Mouse (Mus musculus) hindbrain, embryonic 13.5 days (tissue): ENCODE data around the gene Rsph6a. TPM values are rescaled to one million over a fixed set of nuclear protein-coding genes. Genes with fewer than 3 reads are reported as not detected.
A peak's percentile ranks its signal among the peaks of the same experiment; 100 is the strongest.

ENCODE experiments used
- ATAC-seq: fragments of 200-750 bp; cut with Nextera tagmentation; 2 replicates; pipeline ENCODE4 v1.8.0; 2017; ENCODE audit warnings: moderate TSS enrichment; ENCODE audit not compliant: low FRiP score
- H3K27ac ChIP-seq: fragments of 300-500 bp; sonication (generic); 2 replicates; pipeline ENCODE4 v1.5.1; 2015; ENCODE audit warnings: inconsistent platforms, mild to moderate bottlenecking, moderate library complexity
- H3K27me3 ChIP-seq: fragments of 300-500 bp; sonication (generic); 2 replicates; pipeline ENCODE4 v1.6.1; 2015; ENCODE audit warnings: mild to moderate bottlenecking, inconsistent platforms
- H3K36me3 ChIP-seq: fragments of 300-500 bp; sonication (generic); 2 replicates; pipeline ENCODE4 v1.6.1; 2015; ENCODE audit warnings: mild to moderate bottlenecking, inconsistent platforms
- H3K4me1 ChIP-seq: fragments of 300-500 bp; sonication (generic); replicated peaks from 2 replicates; pipeline ENCODE4 v1.6.1; 2015; ENCODE audit warnings: inconsistent platforms
- H3K4me2 ChIP-seq: fragments of 300-500 bp; sonication (generic); 2 replicates; pipeline ENCODE4 v1.6.1; 2015; ENCODE audit warnings: inconsistent platforms, mild to moderate bottlenecking, moderate library complexity
- H3K4me3 ChIP-seq: fragments of 300-500 bp; sonication (generic); 2 replicates; pipeline ENCODE4 v1.5.1; 2015; ENCODE audit warnings: mild to moderate bottlenecking, inconsistent platforms
- H3K9ac ChIP-seq: fragments of 300-500 bp; sonication (generic); 2 replicates; pipeline ENCODE4 v1.6.1; 2015; ENCODE audit warnings: mild to moderate bottlenecking, inconsistent platforms
- H3K9me3 ChIP-seq: fragments of 300-500 bp; sonication (generic); 2 replicates; pipeline ENCODE4 v1.6.1; 2016; ENCODE audit warnings: inconsistent platforms
- WGBS: fragments of 180-500 bp; shearing (Covaris S2); methylation state at CpG from one replicate; pipeline ENCODE4 v1.1.7; 2015; 5-methylcytosine and 5-hydroxymethylcytosine counted together
- polyA plus RNA-seq: library from polyadenylated mRNA; unstranded; fragments of >200 nt; fragmentation: Nextera tagmentation; extraction: Ambion mirVana; gene quantifications from 2 replicates; pipeline ENCODE4 v1.2.1, GENCODE M21; 2015

The Rsph6a gene
- polyA plus RNA-seq, 1 experiment from 2014 or later = not detected

DNA sequence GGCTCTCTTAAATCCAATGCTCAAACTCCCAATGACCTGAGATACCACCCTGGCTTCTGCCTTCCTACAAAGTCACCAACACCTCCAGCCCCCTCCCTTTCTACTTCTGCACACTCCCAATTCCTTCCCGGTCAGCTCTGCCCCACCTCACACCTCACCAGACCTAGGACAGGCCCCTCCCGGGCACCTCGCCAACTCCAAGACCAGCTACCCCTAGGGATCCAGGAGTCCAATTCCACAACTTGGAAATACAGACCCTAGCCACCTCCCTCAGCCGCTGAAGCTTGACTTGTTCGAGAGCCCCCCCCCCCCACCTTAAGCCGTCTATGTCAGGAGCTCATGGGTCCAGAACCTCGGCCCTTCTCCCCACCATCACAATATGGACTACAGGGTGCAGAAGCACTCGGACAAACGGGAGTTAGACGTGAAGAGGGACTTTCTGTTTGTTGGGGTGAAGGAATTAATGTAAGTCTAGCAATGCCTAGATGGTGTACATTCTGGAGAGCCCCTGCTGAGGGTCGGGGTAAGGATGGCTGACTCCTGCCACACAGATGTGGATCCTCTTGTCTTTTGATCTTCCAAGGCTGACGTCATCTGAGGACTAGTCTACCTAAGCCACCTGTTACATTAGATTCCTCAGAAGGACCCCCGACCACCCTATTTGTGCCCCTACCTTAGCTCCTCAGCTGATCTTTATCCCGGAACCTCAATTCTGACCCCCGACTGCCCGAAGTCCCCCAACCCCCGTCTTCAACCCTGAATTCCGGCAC is 32.1 kb upstream of the Rsph6a start:
- WGBS = 66% methylated on average over 18 of the region's 18 CpGs

DNA sequence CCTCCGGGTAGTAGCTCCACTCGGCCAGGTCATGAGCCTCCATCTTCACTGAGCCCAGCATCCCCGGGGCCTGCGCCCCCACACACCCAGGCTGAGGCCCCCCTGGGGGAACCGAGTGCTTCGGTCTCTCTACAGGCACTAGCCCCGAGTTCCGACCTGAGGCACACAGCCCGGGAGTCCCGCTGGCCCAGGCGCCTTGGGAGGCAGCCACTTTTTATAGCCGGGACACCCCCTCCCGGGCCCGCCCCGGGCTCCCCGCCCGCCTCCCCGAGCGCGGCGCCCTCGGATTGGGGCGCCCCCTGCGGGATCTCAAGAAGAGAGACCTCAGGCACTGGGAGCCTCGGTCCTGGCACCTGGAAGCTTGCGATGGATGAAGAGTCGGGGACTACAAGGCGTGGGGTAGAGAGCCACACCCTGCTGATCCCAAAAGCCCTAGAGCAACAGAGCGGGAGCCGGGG is 31.1 kb upstream of the Rsph6a start, which contains the start of gene Foxa3:
TSS of gene Foxa3 (minus strand) at position 182 of the 458 bp plus-strand sequence.
- Histone ChIP-seq H3K27me3 (peaks cover 41% of the 10 kb centered on the region), H3K9me3 (no peaks in the 10 kb centered on the region), H3K36me3 (no peaks in the 10 kb centered on the region), H3K4me2 (peak within 1 kb of the TSS; percentile 89), H3K9ac (peak within 1 kb of the TSS; percentile 94), H3K4me1 (peaks cover 19% of the 10 kb centered on the region), H3K27ac (peak within 1 kb of the TSS; percentile 74), H3K4me3 (peak within 1 kb of the TSS; percentile 92)
- 3% methylated on average over 30 of the region's 30 CpGs for WGBS
- peak; percentile 26 for ATAC-seq

More for the DNA sequence above, 32.1 kb upstream of the Rsph6a start:
- Histone ChIP-seq H3K4me2 (no peak overlapping the region), H3K4me3 (no peak overlapping the region), H3K4me1 (peaks cover 19% of the 10 kb centered on the region), H3K9ac (no peak overlapping the region), H3K9me3 (no peaks in the 10 kb centered on the region), H3K27ac (no peak overlapping the region), H3K36me3 (no peaks in the 10 kb centered on the region), H3K27me3 (peaks cover 41% of the 10 kb centered on the region)
- no peak for ATAC-seq

DNA sequence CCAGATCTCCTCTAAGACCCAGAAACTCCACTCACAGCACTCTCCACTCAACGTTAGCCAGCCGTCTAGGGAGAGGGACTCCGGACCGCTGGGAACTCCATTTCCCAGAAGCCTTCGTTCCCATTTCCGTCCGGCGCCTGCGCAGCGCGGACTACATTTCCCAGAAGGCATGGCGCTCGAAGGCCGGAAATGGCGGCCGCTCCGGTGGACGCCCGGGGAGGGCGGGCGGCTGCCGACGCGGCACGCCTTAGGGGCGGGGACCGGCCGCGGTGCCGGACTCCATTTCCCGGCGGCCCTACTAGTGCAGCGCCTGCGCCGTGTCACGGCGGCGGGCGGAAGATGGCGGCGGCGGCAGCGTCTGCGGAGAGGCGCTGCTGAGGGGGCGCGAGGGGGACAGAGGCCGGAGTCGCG is 30.4 kb upstream of the Rsph6a start, which contains the start of gene Sympk:
TSS of gene Sympk (plus strand) at position 282 of the 411 bp plus-strand sequence.
- H3K9me3 ChIP-seq = no peaks in the 10 kb centered on the region
- H3K4me2 ChIP-seq = peak within 1 kb of the TSS; percentile 89
- peak within 1 kb of the TSS; percentile 92 for H3K4me3 ChIP-seq
- ATAC-seq = peak; percentile 95
- peak within 1 kb of the TSS; percentile 94 for H3K9ac ChIP-seq
- peaks cover 41% of the 10 kb centered on the region for H3K27me3 ChIP-seq
- H3K4me1 ChIP-seq = peaks cover 19% of the 10 kb centered on the region
- WGBS = under 1% methylated on average over 45 of the region's 50 CpGs
- peak within 1 kb of the TSS; percentile 74 for H3K27ac ChIP-seq
- peaks cover 5% of the 10 kb centered on the region for H3K36me3 ChIP-seq

DNA sequence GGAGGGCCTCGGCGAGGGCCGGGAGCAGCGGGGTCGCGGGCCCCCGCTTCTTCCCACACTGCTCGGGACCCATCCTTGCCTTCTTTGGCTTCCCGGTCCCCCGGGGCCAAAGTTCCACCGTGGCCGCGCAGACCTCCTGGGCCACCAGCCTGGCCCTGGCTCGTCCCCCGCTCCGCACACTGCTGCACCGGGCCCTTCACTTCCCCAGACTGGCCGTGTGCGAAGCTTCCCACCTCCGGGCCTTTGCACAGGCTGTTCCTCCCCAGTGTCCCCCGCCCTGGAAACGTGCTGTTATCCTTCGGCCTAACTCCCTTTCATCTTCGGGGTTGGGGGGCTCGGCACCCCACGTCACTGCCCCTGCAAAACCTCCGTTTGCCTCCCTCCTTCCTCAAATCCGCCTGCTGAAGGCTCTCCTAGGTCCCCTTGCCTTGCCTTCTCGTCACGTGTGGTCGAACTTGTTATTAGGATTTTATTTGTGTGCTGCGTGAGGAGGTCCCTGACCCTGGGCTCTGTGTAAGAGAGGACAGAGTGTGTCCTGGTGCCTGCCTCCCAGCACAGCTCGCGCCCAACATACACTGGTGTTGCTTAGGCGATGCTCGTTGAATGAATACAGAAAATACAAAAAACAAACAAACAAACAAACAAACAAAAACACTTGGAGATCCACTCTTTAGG is 29.8 kb upstream of the Rsph6a start:
- peaks cover 11% of the 10 kb centered on the region for H3K36me3 ChIP-seq
- H3K4me1 ChIP-seq = peaks cover 19% of the 10 kb centered on the region
- peak overlapping the region; percentile 94 for H3K9ac ChIP-seq
- no peaks in the 10 kb centered on the region for H3K9me3 ChIP-seq
- H3K27me3 ChIP-seq = peaks cover 41% of the 10 kb centered on the region
- WGBS = 2% methylated on average over 36 of the region's 36 CpGs
- peak; percentile 72 for ATAC-seq
- H3K4me2 ChIP-seq = peak overlapping the region; percentile 89
- peak overlapping the region; percentile 74 for H3K27ac ChIP-seq
- H3K4me3 ChIP-seq = peak overlapping the region; percentile 92

DNA sequence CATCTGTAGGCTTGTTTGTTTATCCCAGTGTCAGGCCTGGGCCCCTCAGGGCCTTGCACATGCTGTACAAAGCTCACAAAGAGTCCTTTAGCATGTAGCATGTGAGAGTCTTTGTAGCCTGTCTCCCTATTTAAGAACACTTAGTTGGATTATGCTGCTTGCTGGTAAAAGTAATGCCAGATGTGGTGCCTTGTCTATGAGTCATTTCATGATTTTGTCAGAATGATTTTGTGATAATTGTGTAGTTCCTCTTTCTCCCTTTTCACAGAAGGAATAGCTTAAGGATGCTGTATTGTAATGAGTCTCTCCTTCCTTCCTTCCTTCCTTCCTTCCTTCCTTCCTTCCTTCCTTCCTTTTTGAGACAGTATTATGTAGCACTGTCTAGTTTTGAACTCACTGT is 26.4 kb upstream of the Rsph6a start:
- Histone ChIP-seq H3K4me1 (peaks cover 19% of the 10 kb centered on the region), H3K9me3 (no peaks in the 10 kb centered on the region), H3K27ac (no peak overlapping the region), H3K9ac (0 out of 2 replicates have a peak overlapping the region, but pooled peaks have one; percentile 5), H3K27me3 (peaks cover 8% of the 10 kb centered on the region), H3K4me2 (no peak overlapping the region), H3K36me3 (peaks cover 42% of the 10 kb centered on the region), H3K4me3 (no peak overlapping the region)
- ATAC-seq = no peak

DNA sequence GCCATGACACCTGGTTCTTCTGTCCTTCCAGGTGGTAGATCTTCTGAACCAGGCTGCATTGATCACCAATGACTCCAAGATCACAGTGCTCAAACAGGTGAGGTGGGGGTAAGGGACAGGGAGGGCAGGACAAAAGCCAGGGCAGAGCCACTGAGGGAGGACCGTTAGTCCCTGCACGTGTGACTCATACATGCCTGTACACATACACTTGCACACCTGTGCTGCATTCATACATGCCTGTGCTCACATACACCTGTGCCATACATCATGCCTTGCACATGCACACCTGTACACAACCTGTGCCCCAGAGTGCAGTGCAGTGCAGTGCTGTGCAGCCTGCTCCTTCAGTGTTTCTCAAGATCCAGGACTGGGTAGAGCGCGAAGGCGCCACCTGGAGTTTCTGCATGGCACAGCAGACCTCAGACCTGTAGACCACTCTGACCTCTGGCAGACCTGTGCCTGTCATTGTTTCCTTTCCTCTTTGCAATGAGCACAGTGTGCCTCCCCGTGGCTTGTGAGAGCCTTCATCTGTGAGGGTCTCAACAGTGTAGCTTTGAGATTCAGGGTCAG is 25.3 kb upstream of the Rsph6a start:
- WGBS = 63% methylated on average over 6 of the region's 6 CpGs
- Histone ChIP-seq H3K4me2 (no peak overlapping the region), H3K9ac (no peak overlapping the region), H3K4me3 (no peak overlapping the region), H3K27ac (no peak overlapping the region), H3K4me1 (peaks cover 19% of the 10 kb centered on the region), H3K27me3 (no peaks in the 10 kb centered on the region), H3K36me3 (peaks cover 50% of the 10 kb centered on the region), H3K9me3 (no peaks in the 10 kb centered on the region)
- peak; percentile 21; the same call in 1 of the 2 replicates for ATAC-seq

DNA sequence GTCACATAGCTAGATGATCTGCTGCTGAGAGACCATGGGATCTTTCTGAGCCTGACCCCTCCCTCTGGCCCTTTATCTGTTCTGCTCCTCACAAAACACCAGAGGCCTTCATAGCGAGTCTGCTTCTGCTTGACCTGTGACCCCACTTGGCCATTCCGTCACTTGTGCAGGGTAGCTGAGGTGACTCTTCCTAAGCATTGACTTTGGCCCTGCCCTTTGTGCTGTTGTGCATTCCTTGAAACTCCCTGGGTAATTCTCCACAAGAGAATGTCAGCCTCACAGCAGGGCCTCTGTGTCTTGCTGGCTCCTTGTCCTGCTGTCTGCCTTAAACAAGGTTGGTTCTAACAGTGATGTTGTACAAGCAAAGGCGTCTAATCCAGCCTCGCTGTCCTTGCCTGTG is 22.8 kb upstream of the Rsph6a start:
- 30% methylated on average over 4 of the region's 4 CpGs for WGBS
- H3K4me3 ChIP-seq = no peak overlapping the region
- H3K27me3 ChIP-seq = no peaks in the 10 kb centered on the region
- no peaks in the 10 kb centered on the region for H3K4me1 ChIP-seq
- ATAC-seq = no peak
- H3K9me3 ChIP-seq = no peaks in the 10 kb centered on the region
- no peak overlapping the region for H3K4me2 ChIP-seq
- H3K27ac ChIP-seq = no peak overlapping the region
- peaks cover 75% of the 10 kb centered on the region for H3K36me3 ChIP-seq
- H3K9ac ChIP-seq = no peak overlapping the region

GRCm38 (mm10) chr7:19044616-19045015 is 9.9 kb upstream of the Rsph6a start:
- no peak for ATAC-seq
- H3K36me3 ChIP-seq = peaks cover 100% of the 10 kb centered on the region
- H3K27ac ChIP-seq = no peak overlapping the region
- no peaks in the 10 kb centered on the region for H3K9me3 ChIP-seq
- H3K4me2 ChIP-seq = no peak overlapping the region
- WGBS = 97% methylated on average over 6 of the region's 6 CpGs
- H3K4me1 ChIP-seq = no peaks in the 10 kb centered on the region
- no peaks in the 10 kb centered on the region for H3K27me3 ChIP-seq
- no peak overlapping the region for H3K4me3 ChIP-seq
- no peak overlapping the region for H3K9ac ChIP-seq

DNA sequence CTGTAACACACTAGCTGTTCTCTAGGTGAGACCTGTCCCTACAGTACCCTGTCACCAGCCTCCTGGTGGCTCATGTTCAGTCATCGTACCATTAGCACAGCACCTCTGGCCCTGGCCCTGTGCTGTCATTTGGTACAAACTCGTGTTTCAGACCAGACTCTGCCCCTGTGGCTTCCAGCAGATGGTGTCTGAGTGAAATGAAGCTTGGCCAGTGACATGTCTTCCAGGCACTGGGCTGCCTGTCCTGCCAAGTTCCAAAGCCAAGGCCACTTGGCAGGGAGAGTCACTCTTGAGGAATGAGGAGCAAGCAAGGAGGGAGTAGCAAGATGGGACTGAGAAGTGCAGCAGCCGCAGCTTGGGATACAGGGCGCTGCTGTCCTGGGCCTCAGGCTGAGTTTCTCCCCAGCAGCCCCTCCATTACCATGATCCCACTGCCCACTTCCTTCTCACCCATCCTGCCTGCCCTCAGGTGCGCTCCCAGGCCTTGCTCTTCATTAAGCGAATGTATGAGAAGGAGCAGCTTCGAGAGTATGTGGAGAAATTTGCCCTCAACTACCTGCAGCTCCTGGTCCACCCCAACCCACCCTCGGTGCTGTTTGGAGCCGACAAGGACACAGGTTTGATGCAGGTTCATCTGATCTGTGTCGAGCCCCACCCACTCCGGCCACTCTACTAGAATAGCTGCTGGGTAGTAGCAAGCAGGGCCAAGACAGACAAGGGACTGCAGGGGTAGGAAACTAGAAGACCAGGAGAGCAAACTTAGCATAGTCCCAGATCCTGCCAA is 8.0 kb upstream of the Rsph6a start:
- ATAC-seq = no peak
- WGBS = 94% methylated on average over 11 of the region's 11 CpGs

DNA sequence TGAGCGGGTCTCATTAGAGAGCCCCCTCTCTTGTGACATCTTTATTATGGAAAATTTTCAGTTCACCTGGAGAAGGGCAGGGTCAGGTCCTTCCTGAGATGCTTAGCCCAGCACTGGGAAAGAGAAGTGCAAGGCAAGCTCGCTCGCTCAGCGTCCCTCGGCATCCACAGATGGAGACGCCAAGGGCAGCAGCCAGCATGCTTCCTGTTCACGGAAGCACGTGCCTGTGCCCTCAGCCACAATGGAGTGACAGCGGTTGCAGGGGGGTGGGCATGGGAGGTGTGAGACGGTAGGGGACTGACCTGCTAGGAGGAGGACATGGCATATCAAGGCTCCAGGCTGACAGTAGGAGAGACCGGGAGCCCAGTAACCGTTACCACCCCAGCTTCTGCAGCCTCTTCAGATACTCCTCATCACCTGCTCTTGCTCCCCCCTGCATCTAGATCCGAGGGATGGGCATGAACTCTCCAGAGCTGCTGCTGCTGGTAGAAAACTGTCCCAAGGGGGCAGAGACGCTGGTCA is 6.4 kb upstream of the Rsph6a start:
- WGBS = 91% methylated on average over 14 of the region's 14 CpGs
- no peaks in the 10 kb centered on the region for H3K27me3 ChIP-seq
- H3K9ac ChIP-seq = no peak overlapping the region
- no peak overlapping the region for H3K27ac ChIP-seq
- no peaks in the 10 kb centered on the region for H3K4me1 ChIP-seq
- H3K36me3 ChIP-seq = peaks cover 97% of the 10 kb centered on the region
- H3K4me3 ChIP-seq = no peak overlapping the region
- H3K4me2 ChIP-seq = no peak overlapping the region
- ATAC-seq = no peak
- H3K9me3 ChIP-seq = no peaks in the 10 kb centered on the region

More for the DNA sequence above, 8.0 kb upstream of the Rsph6a start:
- Histone ChIP-seq H3K9ac (no peak overlapping the region), H3K9me3 (no peaks in the 10 kb centered on the region), H3K4me2 (no peak overlapping the region), H3K27ac (no peak overlapping the region), H3K4me3 (no peak overlapping the region), H3K36me3 (peaks cover 99% of the 10 kb centered on the region), H3K27me3 (no peaks in the 10 kb centered on the region), H3K4me1 (no peaks in the 10 kb centered on the region)

GRCm38 (mm10) chr7:19049252-19049651 is 5.2 kb upstream of the Rsph6a start:
- Histone ChIP-seq H3K9ac (no peak overlapping the region), H3K9me3 (no peaks in the 10 kb centered on the region), H3K36me3 (peaks cover 87% of the 10 kb centered on the region), H3K4me1 (peaks cover 5% of the 10 kb centered on the region), H3K4me3 (no peak overlapping the region), H3K27me3 (no peaks in the 10 kb centered on the region), H3K4me2 (no peak overlapping the region), H3K27ac (no peak overlapping the region)
- no peak for ATAC-seq
- 91% methylated on average over 5 of the region's 5 CpGs for WGBS
